In the genomic region with DNA sequence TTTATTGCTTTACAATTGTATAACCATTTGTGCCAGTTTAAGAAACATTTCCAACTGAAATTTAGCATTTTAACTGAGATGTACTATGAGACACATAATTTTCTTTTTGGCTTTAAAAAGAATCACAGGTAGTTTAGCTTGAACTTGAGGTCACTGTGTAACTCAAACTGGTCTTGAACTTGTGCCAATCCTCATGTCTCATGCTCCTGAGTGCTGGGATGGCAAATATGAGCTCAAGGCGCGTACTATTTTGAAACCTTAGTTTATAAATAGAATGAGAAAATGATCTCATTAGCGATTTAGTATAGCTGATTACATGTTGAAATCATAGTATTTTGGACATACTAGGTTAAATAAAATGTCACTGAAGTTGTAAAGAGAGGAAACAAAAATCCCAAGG, we compare ENCODE assay signal across 18 mouse cellular contexts.
"Had no signal": no experiment of that assay in that cellular context is flagged by ENCODE, and none has a peak within 500 bp of the region (broad histone marks: within the 10 kb centered on the region; RNA-seq: fewer than 3 reads in every experiment).

No protein-coding gene starts in this region.

- H3K27me3 ChIP-seq: intestine, embryonic 15.5 days; limb, embryonic 12.5 days; limb, embryonic 15.5 days; stomach, embryonic 15.5 days had no signal

- H3K4me3 ChIP-seq: intestine, embryonic 15.5 days; limb, embryonic 12.5 days; limb, embryonic 15.5 days; stomach, embryonic 15.5 days had no signal

- DNase-seq: kidney, adult 11 months; left cerebral cortex, postnatal 4 days; liver, postnatal 0 days; midbrain, embryonic 14.5 days; right cerebral cortex, adult 18-20 months; right cerebral cortex, postnatal 14 days; right cerebral cortex, postnatal 4 days; spleen, adult 18-20 months; thymus, adult 18-20 months; thymus, postnatal 36 days had no signal

- H3K4me1 ChIP-seq: intestine, embryonic 15.5 days; limb, embryonic 12.5 days; limb, embryonic 15.5 days; stomach, embryonic 15.5 days had no signal

- H3K4me2 ChIP-seq: intestine, embryonic 15.5 days; limb, embryonic 12.5 days; limb, embryonic 15.5 days; liver, embryonic 11.5 days; midbrain, embryonic 11.5 days; stomach, embryonic 15.5 days had no signal

- H3K9ac ChIP-seq: intestine, embryonic 15.5 days; limb, embryonic 12.5 days; limb, embryonic 15.5 days; liver, embryonic 14.5 days; liver, postnatal 0 days; stomach, embryonic 15.5 days had no signal

- ATAC-seq: intestine, embryonic 15.5 days; liver, postnatal 0 days had no signal

- H3K36me3 ChIP-seq: intestine, embryonic 15.5 days; limb, embryonic 12.5 days; limb, embryonic 15.5 days; stomach, embryonic 15.5 days had no signal

- H3K27ac ChIP-seq: intestine, embryonic 15.5 days; kidney, postnatal 0 days; limb, embryonic 12.5 days; limb, embryonic 15.5 days; liver, embryonic 14.5 days; stomach, embryonic 15.5 days had no signal

- H3K9me3 ChIP-seq: intestine, embryonic 15.5 days; limb, embryonic 12.5 days; limb, embryonic 15.5 days; stomach, embryonic 15.5 days had no signal
